Mouse (Mus musculus): ENCODE measurements around the gene Gm17174. TPM values are rescaled to one million over a fixed set of nuclear protein-coding genes. Genes with fewer than 3 reads are reported as not detected.
"Not testable (repeated sequence)": the region's sequence is repeated elsewhere in the genome, so short reads cannot be mapped to it uniquely, and the experiment has no call there.

The Gm17174 gene
- not detected in 2 replicates for polyA plus RNA-seq (2015; fragmentation: Nextera tagmentation; extraction: Ambion mirVana)

GRCm38 (mm10) chr14:51592039-51592438 is at the start of gene Gm17174:
Gene Gm17174, minus strand, starts transcription at chr14:51592139.
- not testable (repeated sequence) for H3K27me3 ChIP-seq (replicated peaks; ENCODE audit: control insufficient read depth, insufficient read depth, low read length); H3K4me3 ChIP-seq (ENCODE audit: low read depth, low read length); H3K36me3 ChIP-seq (ENCODE audit: control insufficient read depth, insufficient read depth); H3K9ac ChIP-seq (ENCODE audit: low read depth, low read length); H3K9me3 ChIP-seq (ENCODE audit: control insufficient read depth); H3K4me2 ChIP-seq (replicated peaks; ENCODE audit: low read depth); H3K27ac ChIP-seq (ENCODE audit: low read depth, low read length); H3K4me1 ChIP-seq (replicated peaks; ENCODE audit: control insufficient read depth, insufficient read depth, low read length); ATAC-seq
- 94% methylated on average over 4 of the region's 4 CpGs for WGBS

- WGBS, result 69% methylated on average over 1 of the region's 1 CpGs
- H3K9ac ChIP-seq (ENCODE audit: low read depth, low read length); H3K4me3 ChIP-seq (ENCODE audit: low read depth, low read length); ATAC-seq; H3K4me2 ChIP-seq (replicated peaks; ENCODE audit: low read depth); H3K36me3 ChIP-seq (ENCODE audit: control insufficient read depth, insufficient read depth); H3K27me3 ChIP-seq (replicated peaks; ENCODE audit: control insufficient read depth, insufficient read depth, low read length); H3K27ac ChIP-seq (ENCODE audit: low read depth, low read length); H3K9me3 ChIP-seq (ENCODE audit: control insufficient read depth); H3K4me1 ChIP-seq (replicated peaks; ENCODE audit: control insufficient read depth, insufficient read depth, low read length): not testable (repeated sequence)
These were observed 43.6 kb upstream of the Gm17174 start, which contains the start of gene Gm4181 for GRCm38 (mm10) chr14:51635566-51635965. Gene Gm4181, minus strand, starts transcription at chr14:51635666.

- not testable (repeated sequence) for H3K9me3 ChIP-seq (ENCODE audit: control insufficient read depth); H3K4me2 ChIP-seq (replicated peaks; ENCODE audit: low read depth); H3K36me3 ChIP-seq (ENCODE audit: control insufficient read depth, insufficient read depth); H3K27me3 ChIP-seq (replicated peaks; ENCODE audit: control insufficient read depth, insufficient read depth, low read length); H3K9ac ChIP-seq (ENCODE audit: low read depth, low read length); H3K27ac ChIP-seq (ENCODE audit: low read depth, low read length); ATAC-seq; H3K4me1 ChIP-seq (replicated peaks; ENCODE audit: control insufficient read depth, insufficient read depth, low read length); H3K4me3 ChIP-seq (ENCODE audit: low read depth, low read length)
- WGBS, result 91% methylated on average over 1 of the region's 1 CpGs
These were observed 40.5 kb upstream of the Gm17174 start for GRCm38 (mm10) chr14:51632426-51632825.

DNA sequence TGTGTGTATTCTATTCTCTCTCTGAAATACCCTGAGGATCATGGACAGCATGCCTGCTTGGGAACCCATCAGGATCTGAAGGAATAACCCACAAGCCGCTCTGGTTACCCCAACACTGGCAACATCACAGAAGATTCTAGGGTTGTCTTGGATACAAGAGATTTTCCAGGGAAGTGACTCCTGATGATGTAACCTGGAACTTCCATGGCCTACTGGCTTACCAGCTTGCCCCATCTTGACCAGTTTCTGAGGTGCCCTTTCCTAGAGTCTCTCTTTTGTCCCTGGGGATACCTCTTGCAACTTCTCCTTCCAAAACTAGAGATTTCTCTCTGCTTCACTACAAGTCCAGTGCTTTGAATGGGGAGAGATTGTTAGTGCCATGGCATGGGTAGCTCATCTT is 19.3 kb upstream of the Gm17174 start, which contains the start of gene Gm17078:
Gene Gm17078, minus strand, starts transcription at position 101 of the 400 bp plus-strand sequence.
- H3K4me2 ChIP-seq (replicated peaks; ENCODE audit: low read depth), result no peak within 1 kb of the TSS
- no peak for ATAC-seq
- no peak within 1 kb of the TSS for H3K9ac ChIP-seq (ENCODE audit: low read depth, low read length)
- TF ChIP-seq CTCF (IDR thresholded peaks at IDR 0.05; ENCODE audit: low read depth), result no peak
- H3K27me3 ChIP-seq (replicated peaks; ENCODE audit: control insufficient read depth, insufficient read depth, low read length), result no peaks in the 10 kb centered on the region
- no peaks in the 10 kb centered on the region for H3K4me1 ChIP-seq (replicated peaks; ENCODE audit: control insufficient read depth, insufficient read depth, low read length)
- no peak within 1 kb of the TSS for H3K4me3 ChIP-seq (ENCODE audit: low read depth, low read length)
- H3K9me3 ChIP-seq (ENCODE audit: control insufficient read depth), result no peaks in the 10 kb centered on the region
- 82% methylated on average over 1 of the region's 1 CpGs for WGBS
- H3K36me3 ChIP-seq (ENCODE audit: control insufficient read depth, insufficient read depth), result no peaks in the 10 kb centered on the region
- H3K27ac ChIP-seq (ENCODE audit: low read depth, low read length), result no peak within 1 kb of the TSS

GRCm38 (mm10) chr14:51573963-51574362 is 18.0 kb downstream of the Gm17174 start, which contains the start of gene Gm17175:
Gene Gm17175, minus strand, starts transcription at chr14:51574063.
- not testable (repeated sequence) for H3K4me1 ChIP-seq (replicated peaks; ENCODE audit: control insufficient read depth, insufficient read depth, low read length); H3K4me2 ChIP-seq (replicated peaks; ENCODE audit: low read depth); H3K9me3 ChIP-seq (ENCODE audit: control insufficient read depth); H3K27ac ChIP-seq (ENCODE audit: low read depth, low read length); ATAC-seq; H3K36me3 ChIP-seq (ENCODE audit: control insufficient read depth, insufficient read depth); H3K27me3 ChIP-seq (replicated peaks; ENCODE audit: control insufficient read depth, insufficient read depth, low read length); H3K9ac ChIP-seq (ENCODE audit: low read depth, low read length); H3K4me3 ChIP-seq (ENCODE audit: low read depth, low read length)
- 95% methylated on average over 2 of the region's 2 CpGs for WGBS

GRCm38 (mm10) chr14:51552490-51552889 is 39.4 kb downstream of the Gm17174 start, which contains the start of gene Gm5622:
Gene Gm5622, plus strand, starts transcription at chr14:51552790.
- H3K9ac ChIP-seq (ENCODE audit: low read depth, low read length), result no peak within 1 kb of the TSS
- H3K4me3 ChIP-seq (ENCODE audit: low read depth, low read length), result no peak within 1 kb of the TSS
- ATAC-seq, result no peak
- H3K4me2 ChIP-seq (replicated peaks; ENCODE audit: low read depth), result no peak within 1 kb of the TSS
- H3K36me3 ChIP-seq (ENCODE audit: control insufficient read depth, insufficient read depth), result no peaks in the 10 kb centered on the region
- no peaks in the 10 kb centered on the region for H3K27me3 ChIP-seq (replicated peaks; ENCODE audit: control insufficient read depth, insufficient read depth, low read length)
- 93% methylated on average over 4 of the region's 4 CpGs for WGBS
- no peaks in the 10 kb centered on the region for H3K4me1 ChIP-seq (replicated peaks; ENCODE audit: control insufficient read depth, insufficient read depth, low read length)
- no peak for TF ChIP-seq CTCF (IDR thresholded peaks at IDR 0.05; ENCODE audit: low read depth)
- no peak within 1 kb of the TSS for H3K27ac ChIP-seq (ENCODE audit: low read depth, low read length)
- H3K9me3 ChIP-seq (ENCODE audit: control insufficient read depth), result no peaks in the 10 kb centered on the region

Other genes starting within 250 kb of the Gm17174 start
- gene Gm7247, start 230.4 kb downstream of the Gm17174 start, polyA plus RNA-seq (2015; fragmentation: Nextera tagmentation; extraction: Ambion mirVana), result not detected in 2 replicates
- not detected in 2 replicates for gene Vmn2r88, start 181.3 kb downstream of the Gm17174 start, polyA plus RNA-seq (2015; fragmentation: Nextera tagmentation; extraction: Ambion mirVana)
- not detected in 2 replicates for gene Vmn2r89, start 140.3 kb downstream of the Gm17174 start, polyA plus RNA-seq (2015; fragmentation: Nextera tagmentation; extraction: Ambion mirVana)
- not detected in 2 replicates for gene Gm5622, start 39.3 kb downstream of the Gm17174 start, polyA plus RNA-seq (2015; fragmentation: Nextera tagmentation; extraction: Ambion mirVana)
- gene Gm17175, start 18.1 kb downstream of the Gm17174 start, polyA plus RNA-seq (2015; fragmentation: Nextera tagmentation; extraction: Ambion mirVana), result not detected in 2 replicates
- gene Gm17078, start 19.2 kb upstream of the Gm17174 start, polyA plus RNA-seq (2015; fragmentation: Nextera tagmentation; extraction: Ambion mirVana), result not detected in 2 replicates
- gene Gm4181, start 43.5 kb upstream of the Gm17174 start, polyA plus RNA-seq (2015; fragmentation: Nextera tagmentation; extraction: Ambion mirVana), result not detected in 2 replicates
- gene Gm17079, start 103.3 kb upstream of the Gm17174 start, polyA plus RNA-seq (2015; fragmentation: Nextera tagmentation; extraction: Ambion mirVana), result not detected in 2 replicates
- not detected in 2 replicates for gene Gm5800, start 125.0 kb upstream of the Gm17174 start, polyA plus RNA-seq (2015; fragmentation: Nextera tagmentation; extraction: Ambion mirVana)
- 7.2 and 12.3 TPM in 2 replicates for gene Ang4, start 181.5 kb upstream of the Gm17174 start, polyA plus RNA-seq (2015; fragmentation: Nextera tagmentation; extraction: Ambion mirVana)
- gene AY358078, start 207.9 kb upstream of the Gm17174 start, polyA plus RNA-seq (2015; fragmentation: Nextera tagmentation; extraction: Ambion mirVana), result not detected in 2 replicates